Mouse (Mus musculus) kidney, postnatal 10 days (tissue): ENCODE data around the gene Fkbp1b.
"Not testable (repeated sequence)": the region's sequence is repeated elsewhere in the genome, so short reads cannot be mapped to it uniquely, and the experiment has no call there.

Source experiments
- DNase-seq: peaks from one replicate; pipeline ENCODE4 v3.0.0; 2021; ENCODE audit warnings: mixed read lengths

Fkbp1b gene

DNA sequence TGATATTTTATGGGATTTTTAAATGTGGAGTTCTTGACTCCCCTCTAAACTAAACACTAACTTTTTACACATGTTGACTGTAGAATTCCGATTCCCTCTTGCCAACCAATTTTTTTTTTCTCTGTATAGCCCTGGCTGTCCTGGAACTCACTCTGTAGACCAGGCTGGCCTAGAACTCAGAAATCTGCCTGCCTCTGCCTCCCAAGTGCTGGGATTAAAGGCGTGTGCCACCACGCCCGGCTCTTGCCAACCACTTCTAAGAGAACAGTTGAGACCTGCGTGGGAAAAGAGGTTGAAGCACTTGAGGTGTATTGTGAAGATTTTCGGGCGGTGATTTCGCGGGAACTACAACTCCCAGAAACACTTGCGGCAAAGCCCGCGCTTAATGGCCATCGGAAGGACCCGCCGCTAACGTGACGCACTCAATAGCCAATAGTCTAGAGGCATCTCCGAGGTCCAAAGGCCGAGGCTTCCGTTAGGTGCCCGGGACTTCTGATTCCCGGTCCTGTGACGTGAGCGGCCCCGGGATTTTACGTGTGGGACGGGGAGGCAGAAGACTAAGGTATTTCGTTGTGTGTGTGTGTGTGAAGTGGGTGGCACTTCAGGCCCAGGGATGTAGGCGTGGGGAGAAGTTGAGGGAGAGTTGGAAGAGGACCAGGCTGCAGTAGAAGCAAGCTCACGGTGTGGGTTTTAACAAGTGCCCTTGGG, 1.7 kb upstream of the Fkbp1b start, which contains the start of gene Wdcp:
Gene Wdcp (plus strand): TSS at position 414 of the 708 bp plus-strand sequence.
- DNase-seq = peak; percentile 93

DNA sequence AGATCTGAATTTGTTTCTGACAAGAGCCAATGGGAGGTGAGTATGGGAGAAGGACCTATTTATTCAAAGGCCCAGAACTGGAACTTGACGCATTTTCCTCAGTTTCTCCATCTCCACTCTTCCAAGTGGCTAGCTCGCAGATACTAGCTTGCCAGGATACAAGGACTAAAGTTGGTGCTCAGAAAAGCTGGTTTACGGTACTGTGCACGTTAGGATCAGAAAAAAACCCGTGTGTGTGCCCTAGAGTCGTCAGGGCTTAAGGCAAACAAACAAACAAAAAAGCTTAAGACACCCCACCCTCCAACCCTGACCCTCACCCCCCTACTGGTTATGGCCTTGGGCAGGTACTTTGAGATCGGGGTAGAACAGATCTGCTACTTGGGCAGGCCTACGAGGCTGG, 1.1 kb upstream of the Fkbp1b start:
- no peak for DNase-seq

- DNase-seq = peak; percentile 18
Observed at GRCm38 (mm10) chr12:4840741-4841140, 650 bp downstream of the Fkbp1b start.

- no peak for DNase-seq
Observed at GRCm38 (mm10) chr12:4840010-4840409, 1.4 kb downstream of the Fkbp1b start.

DNA sequence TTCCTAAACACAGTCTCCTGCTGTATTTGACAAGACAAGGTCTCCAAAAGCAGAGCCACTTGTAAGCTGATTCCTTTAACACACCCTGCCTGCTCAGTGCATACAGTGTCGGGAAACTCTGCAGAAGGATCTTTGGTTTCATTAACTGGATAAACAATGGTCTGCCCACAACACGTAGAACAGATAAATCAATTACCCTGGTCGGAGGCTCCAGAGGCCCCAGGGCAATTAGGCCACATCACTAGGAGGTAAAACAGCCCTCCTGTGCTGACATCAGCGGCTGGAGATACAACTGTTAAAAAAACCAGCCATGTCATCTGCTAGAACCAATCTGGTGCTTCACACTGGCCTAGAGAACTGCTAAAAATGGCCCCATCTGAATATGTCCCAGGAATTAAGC, 4.4 kb downstream of the Fkbp1b start:
- no peak for DNase-seq

DNA sequence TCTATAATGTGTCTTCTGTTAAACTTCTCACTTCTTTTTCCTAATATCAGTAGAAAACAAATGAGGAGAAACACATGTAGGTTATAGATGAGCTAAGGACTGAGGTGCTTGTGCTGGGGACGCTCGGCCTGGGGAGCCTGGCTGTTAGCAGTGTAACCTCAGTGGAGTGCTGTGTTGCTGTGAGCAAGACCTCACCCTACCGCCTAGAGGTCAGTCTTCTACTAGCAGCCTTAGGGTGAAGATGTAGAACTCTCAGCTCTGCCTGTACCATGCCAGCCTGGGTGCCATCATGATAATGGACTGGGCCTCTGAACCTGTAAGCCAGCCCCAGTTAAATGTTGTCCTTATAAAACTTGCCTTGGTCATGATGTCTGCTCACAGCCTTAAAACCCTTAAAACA, 14.1 kb downstream of the Fkbp1b start:
- no peak for DNase-seq

- DNase-seq = peak; percentile 99
Observed at GRCm38 (mm10) chr12:4817361-4818101, 23.9 kb downstream of the Fkbp1b start, which contains the start of gene Sf3b6. TSS of gene Sf3b6 (plus strand) at chr12:4817544.

- DNase-seq = no peak
Observed at GRCm38 (mm10) chr12:4816680-4817360, 24.6 kb downstream of the Fkbp1b start.

GRCm38 (mm10) chr12:4813636-4814035, 27.8 kb downstream of the Fkbp1b start:
- DNase-seq = peak; percentile 18

- DNase-seq = peak; percentile 15
Observed at GRCm38 (mm10) chr12:4811705-4812104, 29.7 kb downstream of the Fkbp1b start.

DNA sequence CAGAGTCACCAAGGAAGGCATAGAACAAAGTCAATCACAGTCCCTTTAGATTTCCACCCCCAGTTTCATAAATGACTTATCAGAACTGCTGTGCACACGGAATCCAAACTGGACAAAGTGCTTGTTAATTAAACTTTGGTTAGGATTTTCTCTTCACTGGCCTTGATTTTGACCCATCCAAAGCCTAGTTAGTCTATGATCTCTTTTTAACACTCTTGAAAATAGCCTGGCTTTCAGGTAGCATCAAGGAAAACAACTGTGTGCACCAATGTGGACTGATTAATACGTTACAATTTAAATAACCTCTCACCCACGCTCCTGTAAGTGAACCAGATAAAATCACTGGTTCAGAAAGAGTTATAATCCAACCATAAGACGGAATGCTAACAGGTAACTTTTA, 30.4 kb downstream of the Fkbp1b start:
- DNase-seq = no peak

DNA sequence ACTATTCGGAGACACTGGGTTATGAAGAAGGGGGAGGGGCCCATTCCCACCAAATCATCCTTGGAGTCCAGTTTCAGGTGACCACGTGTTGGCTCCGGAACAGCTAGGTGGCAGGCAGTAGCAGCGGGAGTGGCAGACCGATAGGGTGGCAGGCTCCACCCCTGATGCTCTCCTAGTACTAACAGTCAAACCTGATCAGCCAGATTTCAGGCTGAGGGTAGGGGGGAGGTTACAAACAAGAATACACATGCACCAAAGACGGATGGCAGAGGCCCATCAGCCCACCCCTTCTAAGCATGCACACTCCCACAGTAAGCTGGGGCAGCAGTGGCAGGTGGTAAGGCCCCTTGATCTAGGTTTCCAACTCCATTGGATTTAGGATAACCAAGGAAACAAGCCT, 43.9 kb downstream of the Fkbp1b start:
- not testable (repeated sequence) for DNase-seq

DNA sequence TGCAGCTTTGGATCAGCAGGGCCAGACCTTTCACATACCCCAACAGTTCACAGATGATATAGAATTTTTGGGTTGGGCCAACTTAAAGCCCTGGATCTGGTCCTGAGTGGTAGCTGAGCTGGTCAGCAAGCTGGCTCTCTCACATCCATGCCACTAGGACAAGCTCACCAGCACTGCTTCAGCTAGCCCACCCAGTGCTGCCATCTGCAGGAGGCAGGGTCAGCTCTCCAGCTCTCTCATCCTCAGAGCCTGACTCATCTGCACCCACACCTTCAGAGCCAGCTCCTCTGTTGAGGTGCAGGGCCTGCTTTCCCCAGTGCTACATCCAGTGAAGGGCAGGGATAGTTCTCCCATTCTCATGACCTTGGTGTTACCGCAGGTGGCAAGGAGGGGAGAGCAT, 47.7 kb downstream of the Fkbp1b start:
- DNase-seq = peak; percentile 49

- DNase-seq = not testable (repeated sequence)
Observed at GRCm38 (mm10) chr12:4788128-4788527, 53.3 kb downstream of the Fkbp1b start.

- DNase-seq = no peak
Observed at GRCm38 (mm10) chr12:4784466-4784865, 56.9 kb downstream of the Fkbp1b start.

GRCm38 (mm10) chr12:4783598-4783997, 57.8 kb downstream of the Fkbp1b start:
- DNase-seq = peak; percentile 42
